Mouse (Mus musculus) liver, embryonic 11.5 days (tissue): Measurements from ENCODE around the gene Psd4. TPM values are rescaled to one million over a fixed set of nuclear protein-coding genes. Genes with fewer than 3 reads are reported as not detected.

Experiments
- ATAC-seq: fragments of 200-750 bp; cut with Nextera tagmentation; replicated peaks from 2 replicates; pipeline ENCODE4 v1.8.0; 2017; ENCODE audit warnings: moderate number of reproducible peaks, mild to moderate bottlenecking, moderate TSS enrichment, moderate library complexity; ENCODE audit not compliant: low FRiP score
- DNase-seq: peaks from one replicate; pipeline ENCODE4 v3.0.0-alpha.2; 2017; ENCODE audit warnings: low spot score
- H3K27ac ChIP-seq: fragments of 300-500 bp; sonication (generic); 2 replicates; pipeline ENCODE4 v1.5.1; 2014; ENCODE audit warnings: mild to moderate bottlenecking, low read depth, low read length, control low read depth
- H3K27me3 ChIP-seq: fragments of 300-500 bp; sonication (generic); replicated peaks from 2 replicates; pipeline ENCODE4 v1.6.1; 2014; ENCODE audit warnings: low read length, mixed read lengths; ENCODE audit not compliant: control insufficient read depth, insufficient read depth
- H3K36me3 ChIP-seq: fragments of 300-500 bp; sonication (generic); 2 replicates; pipeline ENCODE4 v1.6.1; 2014; ENCODE audit warnings: mild to moderate bottlenecking, low read length, moderate library complexity, mixed read lengths; ENCODE audit not compliant: control insufficient read depth, insufficient read depth
- H3K4me1 ChIP-seq: fragments of 300-500 bp; sonication (generic); replicated peaks from 2 replicates; pipeline ENCODE4 v1.6.1; 2014; ENCODE audit warnings: low read length, mixed read lengths; ENCODE audit not compliant: control insufficient read depth, insufficient read depth
- H3K4me2 ChIP-seq: fragments of 300-500 bp; sonication (generic); 2 replicates; pipeline ENCODE4 v1.6.1; 2014; ENCODE audit warnings: mild to moderate bottlenecking, control low read depth, moderate library complexity
- H3K4me3 ChIP-seq: fragments of 300-500 bp; sonication (generic); 2 replicates; pipeline ENCODE4 v1.5.1; 2014; ENCODE audit warnings: low read depth, low read length, control low read depth
- H3K9ac ChIP-seq: fragments of 300-500 bp; sonication (generic); 2 replicates; pipeline ENCODE4 v1.6.1; 2014; ENCODE audit warnings: low read depth, low read length, control low read depth
- H3K9me3 ChIP-seq: fragments of 300-500 bp; sonication (generic); 2 replicates; pipeline ENCODE4 v1.6.1; 2016; ENCODE audit warnings: low read length, inconsistent platforms, mixed read lengths; ENCODE audit not compliant: control insufficient read depth
- WGBS: fragments of 180-500 bp; shearing (Covaris S2); extraction: QIAGEN DNeasy Blood & Tissue Kit; methylation state at CpG from one replicate; pipeline ENCODE4 v1.1.7; 2014; 5-methylcytosine and 5-hydroxymethylcytosine counted together
- polyA plus RNA-seq: library from polyadenylated mRNA; unstranded; fragments of >200 nt; fragmentation: Nextera tagmentation; extraction: Ambion mirVana; gene quantifications from 2 replicates; pipeline ENCODE4 v1.2.1, GENCODE M21; 2014

Psd4 gene
- polyA plus RNA-seq, 1 experiment from 2014 or later: 13.1 TPM

GRCm38 (mm10) chr2:24393251-24393650, 25.9 kb downstream of the Psd4 start:
- Histone ChIP-seq H3K36me3 (no peaks in the 10 kb centered on the region), H3K27ac (no peak overlapping the region), H3K4me3 (no peak overlapping the region), H3K4me1 (no peaks in the 10 kb centered on the region), H3K4me2 (no peak overlapping the region), H3K9me3 (no peaks in the 10 kb centered on the region), H3K27me3 (no peaks in the 10 kb centered on the region), H3K9ac (no peak overlapping the region)
- DNase-seq (no peak), ATAC-seq (no peak)
- 81% methylated on average over 2 of the region's 2 CpGs for WGBS

GRCm38 (mm10) chr2:24397115-24397514, 29.7 kb downstream of the Psd4 start:
- Histone ChIP-seq H3K9ac (no peak overlapping the region), H3K4me2 (no peak overlapping the region), H3K9me3 (no peaks in the 10 kb centered on the region), H3K27ac (no peak overlapping the region), H3K4me3 (no peak overlapping the region), H3K27me3 (no peaks in the 10 kb centered on the region), H3K4me1 (no peaks in the 10 kb centered on the region), H3K36me3 (no peaks in the 10 kb centered on the region; the same call in 1 of the 2 replicates)
- WGBS: 23% methylated on average over 2 of the region's 2 CpGs
- DNase-seq: peak; percentile 31
- no peak for ATAC-seq

DNA sequence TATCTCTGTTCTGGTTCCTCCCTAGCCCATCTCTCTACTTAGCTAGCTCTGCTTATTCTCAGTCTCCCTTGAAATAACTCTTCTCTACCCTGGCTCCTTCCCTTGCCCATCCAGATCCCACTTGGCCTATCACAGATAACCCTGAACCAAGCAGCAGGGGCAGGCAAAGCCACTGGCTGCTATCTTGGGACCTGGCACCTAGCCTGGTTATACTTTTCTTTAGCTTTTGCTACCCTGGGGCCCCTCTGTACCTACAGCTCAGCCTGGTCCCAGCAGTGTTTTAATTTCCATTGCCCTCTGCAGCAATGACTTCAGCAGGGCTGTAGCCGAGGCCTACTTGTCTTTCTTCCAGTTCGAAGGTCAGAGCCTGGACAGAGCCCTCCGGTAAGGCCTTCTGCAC, 33.3 kb downstream of the Psd4 start:
- WGBS: 88% methylated on average over 3 of the region's 3 CpGs
- no peak for ATAC-seq

DNA sequence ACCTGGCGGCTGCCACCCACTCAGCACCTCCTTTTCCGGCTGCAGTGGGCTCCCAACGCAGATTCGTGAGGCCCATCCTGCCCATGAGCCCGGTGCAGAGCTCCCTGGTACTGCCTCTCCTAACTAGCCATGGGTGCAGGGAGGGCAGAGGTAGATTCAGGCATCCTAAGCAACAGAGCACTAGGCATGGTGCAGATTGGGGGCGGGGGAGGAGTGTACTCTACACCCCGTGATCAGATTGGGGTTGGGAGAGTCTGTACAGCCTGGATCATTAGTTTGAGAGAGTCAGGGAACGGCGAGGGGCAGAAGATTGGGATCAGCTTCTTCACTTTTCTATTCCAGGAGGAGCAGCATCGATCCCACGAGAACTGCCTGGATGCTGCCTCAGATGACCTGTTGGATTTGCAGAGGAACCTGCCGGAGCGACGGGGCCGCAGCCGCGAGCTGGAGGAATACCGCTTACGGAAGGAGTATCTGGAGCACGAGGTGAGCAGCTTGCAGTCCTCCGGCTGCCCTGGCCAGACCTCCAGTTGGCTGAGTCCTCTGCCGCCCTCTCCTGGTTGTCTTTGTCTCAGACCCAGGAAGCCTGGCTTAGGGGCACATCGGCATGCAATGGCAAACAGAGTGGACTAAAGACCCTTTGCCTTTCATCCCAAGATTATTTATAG, 38.1 kb downstream of the Psd4 start:
- no peaks in the 10 kb centered on the region for H3K9me3 ChIP-seq
- peaks cover 2% of the 10 kb centered on the region; the same call in 1 of the 2 replicates for H3K36me3 ChIP-seq
- ATAC-seq (peak; percentile 64), DNase-seq (peak; percentile 56)
- no peak overlapping the region for H3K27ac ChIP-seq
- H3K27me3 ChIP-seq: no peaks in the 10 kb centered on the region
- WGBS: 38% methylated on average over 23 of the region's 23 CpGs
- H3K4me1 ChIP-seq: no peaks in the 10 kb centered on the region; the same call in 1 of the 2 replicates
- H3K4me3 ChIP-seq: no peak overlapping the region
- peak overlapping the region; percentile 53 for H3K4me2 ChIP-seq
- no peak overlapping the region for H3K9ac ChIP-seq

More for the DNA sequence above, 33.3 kb downstream of the Psd4 start:
- Histone ChIP-seq H3K36me3 (no peaks in the 10 kb centered on the region; the same call in 1 of the 2 replicates), H3K9ac (no peak overlapping the region), H3K4me3 (no peak overlapping the region), H3K9me3 (no peaks in the 10 kb centered on the region), H3K27me3 (no peaks in the 10 kb centered on the region), H3K4me1 (no peaks in the 10 kb centered on the region; the same call in 1 of the 2 replicates), H3K27ac (no peak overlapping the region), H3K4me2 (no peak overlapping the region)
- DNase-seq: no peak

DNA sequence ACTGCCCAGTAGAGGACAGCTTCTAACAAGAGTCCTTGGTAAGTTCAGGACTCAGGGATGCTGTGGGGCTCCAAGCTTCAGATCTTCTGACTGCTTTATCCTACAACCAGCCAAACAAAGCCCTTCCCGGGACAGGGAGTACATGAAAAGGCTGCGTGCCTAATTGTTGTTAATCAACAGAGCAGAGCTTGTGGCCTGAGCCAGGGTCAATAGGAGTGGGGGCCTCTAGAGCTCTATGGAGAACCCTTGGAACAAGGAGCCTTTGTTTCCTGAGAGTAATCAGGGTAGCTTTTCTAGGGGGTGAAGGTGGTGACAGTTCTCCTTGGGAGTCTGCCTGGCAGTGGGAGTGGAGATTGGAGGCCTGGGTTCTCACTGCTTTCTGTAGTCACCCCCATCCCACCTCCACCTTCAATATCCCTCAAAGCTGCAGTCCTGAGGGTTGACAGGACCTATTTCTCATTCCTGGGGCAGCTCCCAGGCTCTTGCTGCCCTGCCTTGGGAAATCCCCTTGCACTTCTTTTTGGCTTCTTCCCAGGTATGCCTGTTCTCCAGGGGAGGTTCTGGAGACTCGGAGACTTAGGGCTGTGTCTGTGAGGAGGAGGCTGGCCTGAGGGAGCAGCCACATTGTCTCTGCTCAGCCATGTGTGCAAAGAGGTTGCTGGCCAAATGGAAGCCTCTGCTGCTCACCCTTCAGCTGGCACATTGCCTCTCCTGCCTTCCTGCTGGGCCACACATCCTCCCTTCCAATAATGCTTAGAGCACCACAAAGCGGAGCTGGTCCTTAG, 40.5 kb downstream of the Psd4 start:
- WGBS: 83% methylated on average over 4 of the region's 4 CpGs
- Histone ChIP-seq H3K4me1 (no peaks in the 10 kb centered on the region; the same call in 1 of the 2 replicates), H3K27ac (no peak overlapping the region), H3K4me3 (no peak overlapping the region), H3K36me3 (peaks cover 2% of the 10 kb centered on the region; the same call in 1 of the 2 replicates), H3K4me2 (no peak overlapping the region), H3K9me3 (no peaks in the 10 kb centered on the region), H3K9ac (no peak overlapping the region), H3K27me3 (no peaks in the 10 kb centered on the region)
- ATAC-seq: no peak
- DNase-seq: no peak

DNA sequence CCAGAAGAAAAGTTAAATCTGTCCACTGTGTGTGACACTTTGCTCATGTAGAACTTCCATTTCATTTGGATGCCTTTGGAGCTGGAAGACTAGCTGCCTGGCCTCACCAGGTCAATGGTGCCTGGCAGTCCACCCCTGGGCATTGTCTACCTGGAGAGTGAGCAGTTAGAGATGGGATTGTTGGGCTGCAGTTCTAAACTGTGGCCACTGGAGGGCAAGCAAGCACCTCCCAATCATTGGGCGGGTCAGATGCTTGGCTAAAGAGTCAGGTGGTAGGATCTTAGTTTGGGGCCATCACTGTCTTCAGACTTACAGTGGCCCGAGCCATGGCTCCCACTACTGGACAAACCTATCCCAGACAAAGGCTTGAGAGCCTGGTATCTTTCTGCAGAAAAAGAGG, 41.8 kb downstream of the Psd4 start:
- no peak overlapping the region for H3K4me3 ChIP-seq
- no peak overlapping the region for H3K27ac ChIP-seq
- H3K36me3 ChIP-seq: peaks cover 2% of the 10 kb centered on the region; the same call in 1 of the 2 replicates
- no peak for DNase-seq
- no peak overlapping the region for H3K4me2 ChIP-seq
- no peaks in the 10 kb centered on the region; the same call in 1 of the 2 replicates for H3K4me1 ChIP-seq
- 12% methylated on average over 2 of the region's 2 CpGs for WGBS
- H3K9ac ChIP-seq: no peak overlapping the region
- no peaks in the 10 kb centered on the region for H3K27me3 ChIP-seq
- peak; percentile 58 for ATAC-seq
- no peaks in the 10 kb centered on the region for H3K9me3 ChIP-seq

- WGBS: 78% methylated on average over 3 of the region's 3 CpGs
These were observed 45.8 kb downstream of the Psd4 start for GRCm38 (mm10) chr2:24413172-24413571.

DNA sequence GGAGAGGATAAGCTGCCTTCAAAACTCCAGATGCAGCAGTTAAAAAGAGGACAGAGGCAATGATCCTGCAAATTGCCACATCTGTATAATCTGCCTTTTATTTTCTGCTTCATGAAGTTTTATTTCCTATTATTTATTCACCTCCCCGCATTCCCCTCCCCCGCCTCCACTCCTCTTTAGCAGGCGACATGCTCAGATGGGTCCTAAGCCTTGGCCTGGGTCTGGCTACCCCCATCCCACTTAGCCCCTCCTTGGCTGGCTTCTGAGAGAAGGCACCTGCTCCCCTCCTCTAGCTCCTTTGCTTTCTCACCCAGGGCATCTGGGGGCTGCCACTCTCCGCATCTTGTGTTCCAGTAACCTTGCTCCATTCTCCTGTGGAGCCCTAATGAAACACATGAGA, 46.3 kb downstream of the Psd4 start:
- no peak for DNase-seq
- no peak overlapping the region for H3K9ac ChIP-seq
- H3K27me3 ChIP-seq: peaks cover 3% of the 10 kb centered on the region; the same call in 1 of the 2 replicates
- H3K36me3 ChIP-seq: no peaks in the 10 kb centered on the region
- WGBS: 78% methylated on average over 4 of the region's 4 CpGs
- H3K4me3 ChIP-seq: no peak overlapping the region
- H3K9me3 ChIP-seq: no peaks in the 10 kb centered on the region
- H3K27ac ChIP-seq: no peak overlapping the region
- no peak for ATAC-seq
- no peak overlapping the region for H3K4me2 ChIP-seq
- H3K4me1 ChIP-seq: no peaks in the 10 kb centered on the region

More at GRCm38 (mm10) chr2:24413172-24413571, 45.8 kb downstream of the Psd4 start:
- H3K27ac ChIP-seq: no peak overlapping the region
- no peaks in the 10 kb centered on the region for H3K9me3 ChIP-seq
- H3K4me1 ChIP-seq: no peaks in the 10 kb centered on the region
- H3K27me3 ChIP-seq: peaks cover 3% of the 10 kb centered on the region; the same call in 1 of the 2 replicates
- no peak overlapping the region for H3K4me2 ChIP-seq
- H3K4me3 ChIP-seq: no peak overlapping the region
- H3K36me3 ChIP-seq: no peaks in the 10 kb centered on the region
- no peak overlapping the region for H3K9ac ChIP-seq
- DNase-seq: no peak
- ATAC-seq: no peak
